Mouse (Mus musculus): ENCODE data around the gene Plekhb2.

GRCm38 (mm10) chr1:34824208-34824607 lies 25.6 kb upstream of the Plekhb2 start:
- TF ChIP-seq CTCF (IDR thresholded peaks at IDR 0.05; ENCODE audit: low read depth) (no peak), EP300 (IDR thresholded peaks at IDR 0.05; ENCODE audit: low read depth) (no peak)

Data from liver, postnatal 0 days (tissue).